Mouse (Mus musculus) layer of hippocampus, postnatal 10 days (tissue): ENCODE results near the gene Tmprss7. TPM values are rescaled to one million over a fixed set of nuclear protein-coding genes. Genes with fewer than 3 reads are reported as not detected.

Experiments used
- DNase-seq, 2 experiments: peaks; one replicate each; pipeline ENCODE4 v3.0.0; 2021; ENCODE audit warnings: low spot score in 2 of 2
- long read RNA-seq: library from polyadenylated mRNA; stranded (forward); transcript quantifications from one replicate; pipeline ENCODE4 v2.0.0, GENCODE M21; 2023
- total RNA-seq, 2 experiments: library from RNA; stranded (reverse); gene quantifications; 2 replicates each; pipeline ENCODE4 v1.2.3; 2021

The Tmprss7 gene
- total RNA-seq, result 1 to 10 TPM; 1.4 to 1.8 TPM
- long read RNA-seq, result 0 reads

- DNase-seq, result no peak
Observed at GRCm38 (mm10) chr16:45693558-45693957, at the start of gene Tmprss7. Gene Tmprss7, minus strand, starts transcription at chr16:45693658.

GRCm38 (mm10) chr16:45742615-45743476, 49.4 kb upstream of the Tmprss7 start, which contains the start of gene Abhd10:
Gene Abhd10, minus strand, starts transcription at chr16:45742955.
- peak; percentile 96 to 97 for DNase-seq

- peak in 1 of 2 experiments; percentile 3 for DNase-seq
Observed at GRCm38 (mm10) chr16:45737880-45738279, 44.4 kb upstream of the Tmprss7 start.

GRCm38 (mm10) chr16:45736724-45737123, 43.3 kb upstream of the Tmprss7 start:
- no peak for DNase-seq

- DNase-seq, result no peak
Observed at GRCm38 (mm10) chr16:45729163-45729562, 35.7 kb upstream of the Tmprss7 start.

GRCm38 (mm10) chr16:45724742-45725102, 31.3 kb upstream of the Tmprss7 start:
- DNase-seq, result no peak

GRCm38 (mm10) chr16:45724061-45724741, 30.7 kb upstream of the Tmprss7 start, which contains the start of gene Tagln3:
Gene Tagln3, minus strand, starts transcription at chr16:45724608.
- peak; percentile 76 to 81 for DNase-seq

- peak; percentile 39 to 51 for DNase-seq
Observed at GRCm38 (mm10) chr16:45723172-45723901, 29.9 kb upstream of the Tmprss7 start.

- DNase-seq, result peak in 1 of 2 experiments; percentile 48
Observed at GRCm38 (mm10) chr16:45722460-45722951, 29.0 kb upstream of the Tmprss7 start.

GRCm38 (mm10) chr16:45720022-45720630, 26.7 kb upstream of the Tmprss7 start:
- DNase-seq, result no peak

GRCm38 (mm10) chr16:45718296-45718695, 24.8 kb upstream of the Tmprss7 start:
- DNase-seq, result no peak

GRCm38 (mm10) chr16:45714489-45715150, 21.2 kb upstream of the Tmprss7 start:
- DNase-seq, result no peak

- DNase-seq, result no peak
Observed at GRCm38 (mm10) chr16:45713878-45714277, 20.4 kb upstream of the Tmprss7 start.

- no peak for DNase-seq
Observed at GRCm38 (mm10) chr16:45713261-45713660, 19.8 kb upstream of the Tmprss7 start.

- no peak for DNase-seq
Observed at GRCm38 (mm10) chr16:45711263-45711662, 17.8 kb upstream of the Tmprss7 start.

GRCm38 (mm10) chr16:45699301-45699700, 5.8 kb upstream of the Tmprss7 start:
- no peak for DNase-seq

GRCm38 (mm10) chr16:45697996-45698395, 4.5 kb upstream of the Tmprss7 start:
- no peak for DNase-seq

- DNase-seq, result no peak
Observed at GRCm38 (mm10) chr16:45695445-45696160, 2.1 kb upstream of the Tmprss7 start.

GRCm38 (mm10) chr16:45692851-45693250, 607 bp downstream of the Tmprss7 start:
- DNase-seq, result no peak

GRCm38 (mm10) chr16:45690178-45690577, 3.3 kb downstream of the Tmprss7 start:
- DNase-seq, result peak in 1 of 2 experiments; percentile 40
